Mouse (Mus musculus): ENCODE data around the gene Sh2d2a.

- TF ChIP-seq POLR2A (IDR thresholded peaks at IDR 0.05; ENCODE audit: low read depth, low read length) = no peak
- TF ChIP-seq MYC (IDR thresholded peaks at IDR 0.05; ENCODE audit: low read depth, low read length) = no peak
- no peak for TF ChIP-seq RCOR1 (conservative IDR thresholded peaks at IDR 0.05; ENCODE audit: low read depth, low read length)
- no peak for TF ChIP-seq ZNF384 (IDR thresholded peaks at IDR 0.05; ENCODE audit: low read depth, low read length)
- no peak for TF ChIP-seq CTCF (conservative IDR thresholded peaks at IDR 0.05 in 1 of 2, IDR thresholded peaks at IDR 0.05 in 1 of 2; ENCODE audit: low read depth in 2 of 2, low read length in 2 of 2)
- TF ChIP-seq KAT2A (IDR thresholded peaks at IDR 0.05; ENCODE audit: insufficient replicate concordance, low read length) = no peak
- no peak for TF ChIP-seq NRF1 (IDR thresholded peaks at IDR 0.05; ENCODE audit: low read depth, low read length)
These were observed 9.4 kb downstream of the Sh2d2a start for GRCm38 (mm10) chr3:87855936-87856335.

All from CH12.LX (cell line).